Mouse (Mus musculus) central nervous system, embryonic 18 days (tissue): ENCODE measurements around the gene Cdc42. TPM values are rescaled to one million over a fixed set of nuclear protein-coding genes. Genes with fewer than 3 reads are reported as not detected.

Experiments used
- polyA plus RNA-seq: library from polyadenylated mRNA; depleted of rRNA; stranded (reverse); fragments of >200 nt; gene quantifications from 2 replicates; pipeline ENCODE4 v1.2.3, GENCODE M21; 2012; rRNA removed

The Cdc42 gene
- polyA plus RNA-seq: 617 and 654 TPM in 2 replicates

GRCm38 (mm10) chr4:137357517-137358254 lies at the start of gene Cdc42:
Gene Cdc42, minus strand, starts transcription at chr4:137357720.

DNA sequence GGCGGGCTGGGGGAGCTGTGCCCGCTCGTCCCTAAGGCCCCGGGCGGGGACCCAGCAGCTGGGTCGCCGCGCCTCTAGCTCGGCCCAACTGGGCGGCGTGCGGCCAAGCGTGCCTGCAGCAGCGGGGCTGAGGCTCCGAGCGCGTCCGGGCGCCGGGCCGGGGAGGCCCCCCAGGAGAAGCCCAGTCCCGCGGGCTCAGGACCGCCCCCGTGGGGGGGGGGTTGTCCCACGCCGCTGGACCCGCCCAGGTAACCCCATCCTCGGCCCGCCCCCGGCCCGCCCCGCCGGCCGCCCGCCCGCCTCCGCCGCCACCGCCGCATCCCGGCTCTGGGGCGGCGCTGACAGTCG lies 80.4 kb downstream of the Cdc42 start, which contains the start of gene Wnt4:
TSS of gene Wnt4 (plus strand) at position 324 of the 348 bp plus-strand sequence.

Other genes with a start within 250 kb of the Cdc42 start
- gene Wnt4, start 80.2 kb downstream of the Cdc42 start, polyA plus RNA-seq: 5.2 and 8.5 TPM in 2 replicates
- not detected in 2 replicates for gene Cela3a, start 52.1 kb upstream of the Cdc42 start, polyA plus RNA-seq
- gene Cela3b, start 72.8 kb upstream of the Cdc42 start, polyA plus RNA-seq: not detected in 2 replicates
- gene 1700013G24Rik, start 95.6 kb upstream of the Cdc42 start, polyA plus RNA-seq: not detected in 2 replicates
- 4.7 and 6.2 TPM in 2 replicates for gene Hspg2, start 111.0 kb upstream of the Cdc42 start, polyA plus RNA-seq
- gene Ldlrad2, start 216.8 kb upstream of the Cdc42 start, polyA plus RNA-seq: not detected in 2 replicates
- 142 and 144 TPM in 2 replicates for gene Usp48, start 236.0 kb upstream of the Cdc42 start, polyA plus RNA-seq